Mouse (Mus musculus): Measurements from ENCODE around the gene Pkp4.
A peak's percentile ranks its signal among the peaks of the same experiment; 100 is the strongest.

Pkp4 gene

DNA sequence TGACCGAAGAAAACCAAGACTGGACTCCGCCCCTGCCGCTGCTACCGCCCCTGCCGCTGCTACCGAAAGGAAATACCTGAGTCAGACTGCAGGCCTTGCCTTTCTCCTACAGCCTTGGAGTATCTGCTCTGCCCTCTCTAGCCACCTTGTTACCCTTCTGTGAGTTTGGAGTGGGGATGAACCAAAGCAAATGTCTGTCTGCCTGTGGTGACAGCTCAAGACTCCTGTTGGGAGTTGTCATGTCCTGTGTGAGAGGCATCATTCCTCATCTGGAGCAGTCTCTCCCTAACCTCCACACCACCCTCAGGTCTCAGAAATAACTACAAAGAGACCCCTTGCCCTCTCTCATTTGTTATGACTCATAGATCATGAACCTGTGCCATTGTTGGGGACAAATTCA is 122.3 kb downstream of the Pkp4 start:
- no peak for DNase-seq

DNA sequence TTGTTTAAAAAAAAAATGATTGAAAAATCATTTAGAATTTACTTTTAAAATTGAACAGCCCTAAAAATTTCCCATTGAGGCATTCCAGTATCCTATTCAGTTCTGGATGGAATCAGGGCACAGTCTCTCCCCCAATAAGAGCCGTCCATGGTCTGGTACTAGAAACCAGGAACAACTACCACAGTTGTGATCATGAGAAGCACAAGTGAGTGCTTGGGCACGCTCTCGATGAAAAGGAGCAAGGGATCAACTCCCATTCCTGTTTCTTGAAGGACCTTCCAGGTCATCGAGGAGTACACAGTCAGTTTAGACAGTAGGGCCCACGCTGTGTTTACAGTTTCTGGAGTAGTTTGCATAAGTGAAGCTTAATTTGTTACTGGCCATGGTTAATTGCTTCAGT is 123.6 kb downstream of the Pkp4 start:
- DNase-seq: no peak

DNA sequence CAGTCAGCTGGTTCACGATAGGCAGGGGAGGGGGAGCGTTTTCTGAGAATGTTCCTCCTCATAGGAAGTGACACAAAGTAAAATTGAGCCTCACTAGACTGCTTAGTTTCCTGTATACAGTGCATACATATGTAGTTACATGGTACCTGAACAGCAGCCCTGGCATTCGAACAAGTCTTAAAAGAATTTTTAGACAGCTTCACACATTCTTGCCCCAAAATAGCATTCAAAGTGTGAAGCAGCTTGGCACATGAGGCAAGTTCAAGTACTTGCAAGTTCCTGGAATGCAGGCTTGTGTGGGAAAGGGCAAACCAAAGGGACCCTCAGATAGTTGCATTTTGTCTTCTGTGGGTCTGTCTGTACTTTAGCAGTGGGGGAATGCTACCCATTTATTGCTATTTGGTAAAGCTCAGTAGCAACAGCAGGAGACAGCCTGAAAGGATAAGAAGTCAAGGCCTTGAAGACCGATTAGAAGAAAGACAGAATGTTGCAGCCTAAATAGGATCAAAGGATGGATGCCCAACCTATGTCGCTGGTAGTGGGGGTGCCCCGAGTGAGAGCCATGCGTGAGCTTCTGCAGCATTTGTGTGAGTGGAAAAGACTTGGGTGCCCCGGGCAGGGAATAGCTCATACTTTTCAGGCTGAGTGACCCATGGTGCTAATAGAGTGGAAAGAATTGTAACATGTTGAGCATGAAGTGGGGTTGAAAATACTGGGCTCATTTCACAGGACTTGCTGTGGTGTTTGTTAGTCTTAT is 124.3 kb downstream of the Pkp4 start:
- no peak for DNase-seq

DNA sequence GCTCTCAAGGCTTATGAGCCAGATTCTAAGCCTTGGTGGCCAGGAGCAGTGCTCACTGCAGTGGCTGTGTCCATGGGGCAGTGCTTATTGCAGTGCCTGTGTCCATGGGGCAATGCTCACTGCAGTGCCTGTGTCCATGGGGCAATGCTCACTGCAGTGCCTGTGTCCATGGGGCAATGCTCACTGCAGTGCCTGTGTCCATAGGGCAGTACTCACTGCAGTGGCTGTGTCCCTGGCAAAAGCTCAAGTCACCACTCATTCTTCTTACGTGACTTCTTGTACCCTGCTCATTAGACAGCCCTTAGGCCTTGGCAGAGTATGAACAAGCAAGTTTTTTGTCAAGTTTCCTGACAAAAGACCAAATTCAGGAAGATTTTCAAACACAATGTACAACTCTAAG is 124.9 kb downstream of the Pkp4 start:
- peak; percentile 17 to 29 for DNase-seq

DNA sequence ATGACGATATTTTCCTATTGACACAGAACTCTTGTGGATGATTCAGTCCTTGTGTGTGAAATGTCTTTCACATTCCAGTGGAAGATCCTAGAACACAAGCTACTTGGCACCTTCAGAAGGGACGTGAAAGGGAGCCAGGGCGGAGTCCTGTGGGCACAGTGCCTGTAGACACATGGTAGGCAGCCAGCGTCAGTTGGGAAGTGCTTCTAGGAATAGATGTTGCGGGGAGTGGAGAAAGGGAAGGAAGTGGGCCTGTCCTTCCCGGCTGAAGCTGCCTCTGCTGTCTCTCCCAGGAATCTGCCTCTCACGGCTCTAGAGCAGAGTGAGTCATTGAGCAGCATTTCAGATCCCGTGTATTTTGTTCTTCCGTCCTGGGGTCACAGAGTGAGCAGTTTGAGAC is 125.6 kb downstream of the Pkp4 start:
- DNase-seq: peak; percentile 68 to 78

DNA sequence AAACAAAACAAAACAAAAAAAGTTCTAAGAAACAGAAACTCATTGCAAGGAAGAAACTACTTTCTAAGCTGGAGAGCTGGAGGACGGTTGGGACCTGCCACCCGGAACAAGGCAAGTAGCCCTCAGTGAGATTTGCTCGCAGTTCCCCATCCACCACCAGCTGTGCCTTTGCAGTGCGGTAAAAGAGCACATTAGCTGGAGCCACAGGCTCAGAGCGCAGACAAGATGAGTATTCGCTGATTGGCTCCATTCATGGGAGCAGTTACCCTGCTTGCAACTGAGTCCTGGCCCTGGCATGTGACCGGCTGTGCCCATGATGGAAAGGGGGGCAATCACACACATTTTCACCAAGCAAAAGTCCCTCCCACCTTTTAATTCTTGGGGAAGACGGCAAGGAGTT is 127.0 kb downstream of the Pkp4 start:
- no peak for DNase-seq

DNA sequence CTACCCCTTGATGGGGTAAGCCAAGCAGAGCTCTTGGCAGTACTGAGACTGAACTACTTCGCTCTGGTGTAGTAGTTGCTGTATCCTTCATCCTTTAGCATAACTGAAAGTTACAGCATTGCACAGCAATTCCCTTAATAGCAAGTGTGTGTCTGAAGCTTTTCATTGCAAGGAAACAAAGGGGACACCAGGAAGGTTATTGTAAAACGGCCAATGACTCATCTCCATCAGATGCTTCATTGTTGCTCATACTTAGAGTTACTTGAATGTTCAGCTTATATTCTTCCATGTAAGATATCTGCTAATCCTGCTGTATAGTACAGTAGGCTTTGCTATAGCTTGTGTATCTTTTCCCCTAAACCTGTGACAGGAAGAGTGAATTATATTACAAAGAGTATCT is 128.8 kb downstream of the Pkp4 start:
- DNase-seq: no peak

DNA sequence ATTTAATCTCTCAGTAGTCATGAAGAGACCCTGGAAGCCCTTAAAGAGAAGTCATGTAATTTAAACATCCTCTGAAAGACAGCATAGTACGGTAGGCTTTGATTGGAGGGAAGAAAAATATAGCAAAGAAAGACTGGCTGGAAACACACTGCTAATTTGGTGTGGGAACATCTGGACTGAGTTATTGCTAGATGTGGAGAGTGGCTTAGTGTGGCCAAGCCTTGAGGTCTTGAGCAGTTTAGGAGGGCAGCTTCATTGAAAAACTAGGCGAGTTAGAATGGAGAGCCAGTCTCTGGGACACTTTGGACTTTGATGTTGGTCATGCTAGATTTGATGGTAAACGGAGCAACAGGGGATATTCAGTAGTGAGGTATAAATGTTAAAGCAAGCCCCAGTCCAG is 129.7 kb downstream of the Pkp4 start:
- no peak for DNase-seq

DNA sequence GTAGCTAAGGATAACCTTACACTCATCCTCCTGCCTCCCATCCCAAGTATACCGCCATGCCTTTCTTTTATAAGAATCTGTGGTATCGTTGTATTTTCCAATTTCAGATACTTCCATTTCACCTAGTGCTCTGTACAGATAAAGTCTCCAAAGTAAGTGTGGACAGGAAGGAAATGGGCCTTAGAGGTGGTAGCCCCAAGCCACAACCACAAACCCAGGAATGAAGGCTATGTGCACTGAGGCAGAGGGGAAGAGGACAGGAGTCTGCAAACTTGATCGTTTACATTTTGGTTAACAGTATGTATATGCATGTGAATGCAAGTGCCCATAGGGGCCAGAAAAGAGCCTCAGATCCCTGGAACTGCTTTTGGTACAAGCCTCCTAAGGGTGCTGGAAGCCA is 139.2 kb downstream of the Pkp4 start:
- DNase-seq: no peak

DNA sequence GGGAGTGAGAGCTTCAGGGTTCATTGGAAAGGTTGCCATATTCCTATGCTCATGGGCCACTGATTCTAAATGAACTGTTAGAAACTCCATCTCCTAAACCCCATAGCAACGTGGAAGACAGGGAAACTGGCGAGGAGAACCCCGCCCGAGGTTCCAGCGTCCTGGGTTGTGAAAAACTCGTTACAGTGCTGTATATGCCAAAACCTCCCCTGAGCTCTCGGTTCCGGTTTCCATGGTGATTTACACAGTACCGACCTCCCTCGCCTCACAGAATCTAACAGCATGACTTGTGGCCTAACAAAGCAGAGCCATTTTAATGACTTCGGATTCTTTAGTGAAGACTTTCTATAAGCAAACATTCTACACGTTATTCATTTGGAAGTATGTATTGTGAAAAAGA is 141.0 kb downstream of the Pkp4 start:
- DNase-seq: no peak

DNA sequence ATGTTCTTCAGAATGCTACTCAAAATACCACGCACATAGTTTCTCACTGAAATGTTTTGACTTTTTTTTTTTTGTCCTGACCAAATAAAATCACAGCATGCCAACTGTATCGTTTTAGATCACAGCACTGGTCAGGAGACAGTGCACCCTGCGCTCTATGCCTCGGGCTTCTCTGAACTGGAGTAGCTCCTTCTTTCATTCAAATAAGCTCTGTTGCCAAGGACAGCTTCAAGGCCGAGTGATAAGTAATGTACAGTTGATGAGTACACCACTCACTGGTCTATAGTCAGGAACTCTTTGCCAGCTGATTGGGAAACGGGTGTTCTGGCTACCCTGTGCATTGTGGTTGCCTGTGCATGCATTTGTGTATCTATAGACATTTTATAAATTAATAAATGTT is 141.8 kb downstream of the Pkp4 start:
- no peak for DNase-seq

DNA sequence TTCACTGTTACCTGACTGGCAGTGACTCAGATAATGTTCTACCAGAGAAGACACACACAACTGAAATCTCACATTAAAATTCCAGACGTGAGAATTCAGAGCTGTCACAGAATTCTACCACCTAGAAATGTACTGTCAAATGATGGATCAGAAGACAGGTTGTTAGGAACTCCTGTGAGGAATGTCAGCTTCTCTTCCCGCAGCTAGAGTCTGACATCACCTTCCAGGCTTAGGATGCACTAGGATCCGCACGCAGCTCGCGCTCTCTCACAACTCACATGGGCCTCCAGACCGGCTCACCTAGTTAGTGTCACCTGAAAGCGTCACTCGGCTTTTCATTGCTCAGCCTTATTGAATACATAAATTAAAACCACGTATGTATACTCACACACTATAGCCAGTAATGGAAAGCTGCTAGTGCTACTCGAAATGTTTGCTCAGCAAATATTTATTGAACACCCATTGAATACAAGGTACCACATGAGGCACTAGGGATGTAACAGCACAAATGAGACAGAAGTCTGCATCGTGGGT is 142.9 kb downstream of the Pkp4 start:
- no peak for DNase-seq

DNA sequence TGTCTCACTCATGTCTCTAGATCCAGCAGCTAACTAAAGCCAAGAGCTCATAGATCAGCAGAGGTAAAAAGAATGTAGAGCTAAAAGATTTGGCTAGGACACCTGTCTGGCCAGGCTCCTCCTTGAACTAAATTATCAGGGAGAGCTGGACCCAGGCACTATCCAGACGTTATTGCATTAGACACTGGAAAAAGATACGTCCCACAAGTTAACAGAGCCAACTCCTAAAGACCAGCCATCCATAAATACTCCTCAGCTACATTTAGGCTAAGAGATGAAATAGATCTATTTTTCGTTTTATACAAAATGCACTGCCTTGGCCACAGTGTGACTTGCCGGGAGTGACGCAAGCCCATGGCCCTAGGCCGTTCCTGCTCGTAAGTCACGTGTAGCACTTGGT is 146.7 kb downstream of the Pkp4 start:
- no peak for DNase-seq

DNA sequence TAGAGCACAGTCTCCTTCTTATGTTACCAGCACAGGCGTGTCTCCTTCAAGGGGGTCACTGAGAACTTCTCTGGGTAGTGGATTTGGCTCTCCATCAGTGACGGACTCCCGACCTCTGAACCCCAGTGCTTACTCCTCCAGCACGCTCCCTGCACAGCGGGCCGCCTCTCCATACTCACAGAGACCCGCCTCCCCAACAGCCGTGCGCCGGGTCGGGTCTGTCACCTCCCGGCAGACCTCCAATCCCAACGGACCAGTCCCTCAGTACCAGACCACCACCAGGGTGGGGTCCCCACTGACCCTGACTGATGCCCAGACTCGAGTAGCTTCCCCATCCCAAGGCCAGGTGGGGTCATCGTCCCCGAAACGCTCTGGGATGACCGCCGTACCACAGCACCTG is 147.4 kb downstream of the Pkp4 start:
- no peak for DNase-seq

DNA sequence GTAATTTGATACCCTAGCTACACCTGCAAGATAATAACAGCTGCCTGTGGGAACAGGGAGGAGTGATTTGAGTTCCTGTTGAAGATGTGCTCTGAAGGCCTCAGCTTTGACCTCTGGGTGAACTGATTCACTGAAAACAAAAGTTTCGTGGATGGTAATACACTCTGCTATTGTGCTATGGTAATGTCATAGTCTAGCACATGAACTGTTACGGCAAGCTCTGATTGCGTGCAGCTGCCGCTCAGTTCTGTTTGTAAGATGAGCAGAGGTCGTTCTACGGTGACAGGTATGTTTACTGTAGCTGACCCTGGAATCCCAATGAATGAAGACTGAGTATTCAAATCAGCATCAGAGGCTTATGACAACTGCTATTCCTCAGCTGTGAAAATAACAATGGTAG is 152.6 kb downstream of the Pkp4 start:
- no peak for DNase-seq

DNA sequence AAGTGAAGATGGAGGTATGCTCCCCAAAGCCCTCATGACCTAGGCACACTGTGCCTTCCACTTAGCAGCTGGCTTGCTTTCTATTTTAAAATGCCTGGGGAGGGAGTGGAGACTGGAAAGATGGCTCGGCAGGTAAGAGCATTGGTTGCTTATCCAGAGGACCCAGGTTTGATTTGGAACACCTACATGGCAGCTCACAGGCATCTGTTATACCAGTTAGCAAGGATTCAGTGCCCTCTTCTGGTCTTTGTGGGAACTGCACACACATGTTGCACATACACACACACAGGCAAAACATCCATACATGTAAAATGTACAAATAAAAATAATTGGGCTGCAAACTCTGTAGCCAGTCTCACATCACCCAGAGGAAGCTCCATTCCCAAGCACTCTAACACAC is 158.0 kb downstream of the Pkp4 start:
- no peak for DNase-seq

DNA sequence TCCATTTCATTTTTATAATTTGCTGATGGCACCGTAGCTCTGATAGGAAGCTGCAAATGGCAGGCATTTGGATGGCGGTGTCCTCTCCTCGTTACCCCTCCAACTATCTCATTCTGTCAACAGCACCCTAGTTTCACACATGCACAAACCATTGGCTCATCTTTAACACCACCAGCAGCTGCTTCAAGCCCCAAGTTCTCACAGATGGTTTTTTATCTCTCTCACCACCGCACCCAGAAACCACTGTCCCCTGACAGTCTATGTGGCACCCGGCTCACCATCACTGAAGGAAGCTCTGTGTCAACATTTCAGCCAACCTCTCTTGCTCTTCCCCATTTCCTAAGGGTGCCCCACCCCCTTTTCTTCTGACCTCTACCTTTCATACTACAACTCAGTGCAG is 167.3 kb downstream of the Pkp4 start:
- DNase-seq: no peak

DNA sequence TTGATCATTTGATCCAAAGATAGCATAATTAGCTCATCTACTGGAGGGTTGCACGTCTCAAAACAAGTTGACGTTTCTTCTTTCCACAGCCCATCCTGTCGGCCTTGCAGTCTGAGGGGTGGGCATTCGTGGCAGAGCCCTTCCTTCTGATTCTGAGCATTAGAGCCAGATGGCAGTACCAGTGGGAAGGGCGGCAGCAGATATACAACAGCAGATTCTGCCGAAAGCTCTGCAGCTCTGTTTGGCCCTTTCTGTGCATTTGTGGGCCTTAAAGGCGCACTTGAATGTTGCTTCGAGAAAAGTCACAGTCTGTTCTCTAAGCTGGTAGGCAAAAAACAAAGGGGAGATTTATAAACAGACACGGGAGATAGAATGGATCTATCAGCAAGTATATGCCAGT is 170.4 kb downstream of the Pkp4 start:
- DNase-seq: no peak

DNA sequence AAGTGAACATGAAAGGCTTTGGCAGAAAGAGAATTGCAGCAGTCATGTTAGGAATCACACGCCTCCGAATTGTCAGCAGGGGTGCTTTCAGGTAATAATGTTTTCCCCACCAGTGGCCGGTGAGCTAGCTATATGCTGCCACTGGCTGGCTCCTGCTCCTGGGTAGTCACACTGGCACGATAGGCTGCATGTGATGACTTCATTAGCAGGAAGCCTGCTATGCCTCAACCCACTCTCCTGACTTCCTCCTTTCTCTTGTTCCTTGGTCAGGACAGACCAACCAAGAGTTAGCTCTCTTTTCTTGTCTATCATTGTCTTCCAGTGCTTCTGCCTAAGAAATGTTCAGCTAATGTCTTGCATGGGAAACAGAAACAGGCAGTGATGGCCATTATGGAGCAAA is 171.9 kb downstream of the Pkp4 start:
- no peak for DNase-seq

DNA sequence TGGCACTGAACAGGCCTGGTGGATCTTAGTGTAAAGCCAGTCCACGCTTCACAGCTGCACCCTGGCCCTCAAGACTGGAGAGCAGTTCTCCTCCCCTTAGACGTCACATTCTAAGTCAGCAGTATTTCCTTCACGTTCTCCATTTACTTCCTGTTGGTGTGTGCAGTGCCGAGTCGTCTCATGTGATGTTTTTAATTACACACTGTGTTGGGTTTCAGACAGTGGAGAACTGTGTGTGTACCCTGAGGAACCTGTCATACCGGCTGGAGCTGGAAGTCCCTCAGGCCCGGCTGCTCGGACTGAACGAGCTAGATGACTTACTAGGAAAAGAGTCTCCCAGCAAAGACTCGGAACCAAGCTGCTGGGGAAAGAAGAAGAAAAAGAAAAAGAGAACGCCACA is 177.9 kb downstream of the Pkp4 start:
- peak in 1 of 2 experiments; percentile 36 for DNase-seq

DNA sequence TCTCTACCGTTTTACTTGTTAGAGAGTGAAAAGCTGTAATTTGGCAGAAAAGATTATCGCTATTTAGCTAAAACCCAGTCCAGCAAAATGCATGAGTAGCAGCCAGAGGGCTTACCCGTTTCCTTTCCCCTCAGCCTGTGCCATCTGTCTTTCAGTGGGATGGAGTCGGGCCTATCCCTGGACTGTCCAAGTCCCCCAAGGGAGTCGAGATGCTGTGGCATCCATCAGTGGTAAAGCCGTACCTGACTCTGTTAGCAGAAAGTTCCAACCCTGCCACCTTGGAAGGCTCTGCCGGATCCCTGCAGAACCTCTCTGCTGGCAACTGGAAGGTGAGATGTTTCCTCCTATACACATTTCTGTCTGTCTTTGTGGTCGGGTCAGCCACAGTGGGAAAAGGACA is 178.3 kb downstream of the Pkp4 start:
- DNase-seq: no peak

DNA sequence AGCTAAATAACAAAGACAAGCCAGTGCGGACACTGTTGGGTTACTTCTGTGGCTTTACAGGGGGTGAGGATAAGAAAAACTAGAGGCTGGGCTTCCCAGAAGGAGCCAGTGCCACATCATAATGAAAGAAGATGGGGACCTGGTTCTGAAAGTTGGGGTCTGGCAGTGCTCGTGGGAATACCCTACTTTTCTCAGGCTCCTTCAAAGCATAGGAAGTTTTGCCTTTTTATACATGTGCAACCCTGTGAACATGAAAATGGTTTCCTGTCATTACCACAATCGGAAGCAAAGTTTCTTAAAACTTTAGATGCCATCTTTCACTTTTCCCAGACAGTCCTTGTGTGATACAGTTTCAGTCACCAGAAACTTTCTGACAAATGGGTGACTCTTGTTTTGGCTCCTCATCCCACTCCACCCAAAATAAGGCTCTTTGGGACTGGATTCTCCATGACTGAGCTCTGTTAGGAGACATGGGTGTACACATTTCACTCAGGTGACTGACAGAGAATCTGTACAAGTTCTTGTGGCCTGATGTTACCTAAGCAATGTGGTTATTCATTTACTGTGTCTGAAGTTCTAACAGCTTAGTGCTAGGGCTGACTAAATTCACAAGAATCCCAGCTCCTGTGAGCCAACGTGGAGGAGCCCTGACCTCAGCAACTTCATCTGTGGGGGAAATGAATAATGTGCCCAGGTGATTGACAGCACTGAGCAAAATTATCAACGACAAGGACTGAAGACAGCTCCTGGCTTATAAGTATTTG is 179.3 kb downstream of the Pkp4 start:
- peak; percentile 49 to 65 for DNase-seq

DNA sequence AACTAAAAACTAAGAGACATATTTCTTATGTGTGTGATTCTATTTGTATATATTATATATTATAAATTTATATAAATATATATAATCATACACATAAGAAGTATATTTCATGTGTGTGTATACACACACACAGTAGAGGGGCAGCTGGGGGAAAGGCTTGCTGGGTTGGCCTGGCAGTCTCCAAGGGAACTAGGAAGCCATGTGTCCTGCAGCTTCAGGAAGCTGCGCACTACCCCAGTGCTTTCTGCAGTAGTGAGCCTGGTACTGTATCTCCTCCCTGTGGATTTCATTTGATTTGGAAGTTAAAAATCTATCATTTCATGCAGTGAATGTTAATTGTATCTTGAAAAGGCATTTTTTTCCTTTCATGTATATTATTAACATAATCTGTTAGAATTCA is 180.2 kb downstream of the Pkp4 start:
- no peak for DNase-seq

DNA sequence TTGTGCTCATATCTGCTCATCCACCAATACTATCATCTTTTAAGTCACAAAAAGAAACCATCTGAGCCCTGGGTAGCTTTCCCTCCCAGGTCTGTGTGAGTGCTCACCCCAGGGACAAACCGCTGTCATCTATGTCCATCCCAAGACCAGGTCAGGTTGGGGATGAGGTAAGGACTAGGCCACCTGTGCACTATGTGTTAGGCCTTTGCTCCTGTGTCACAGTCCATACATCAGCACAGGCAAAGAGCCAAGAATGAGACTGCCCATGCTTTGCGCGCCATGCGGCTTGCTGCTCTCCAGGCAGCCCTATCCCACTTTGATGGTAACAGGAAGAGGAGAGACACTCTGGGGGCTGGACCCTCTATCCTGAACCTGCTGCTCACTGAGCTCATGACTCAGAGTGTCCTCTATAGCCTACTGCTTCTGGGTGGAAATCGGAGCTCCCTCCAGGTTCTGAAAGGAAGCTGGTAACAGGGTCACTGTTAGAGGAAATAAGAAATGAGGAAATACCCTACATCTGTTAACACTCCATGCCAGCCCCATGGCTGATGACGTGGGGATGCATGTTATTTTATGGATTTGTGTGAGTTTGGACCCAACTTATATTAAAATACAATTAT is 182.1 kb downstream of the Pkp4 start:
- no peak for DNase-seq
